Mouse (Mus musculus) bone marrow macrophage, adult 2 months (primary cell): ENCODE data around the gene Ggct. TPM values are rescaled to one million over a fixed set of nuclear protein-coding genes. Genes with fewer than 3 reads are reported as not detected.
"Not testable (repeated sequence)": the region's sequence is repeated elsewhere in the genome, so short reads cannot be mapped to it uniquely, and the experiment has no call there.

Source experiments
- H3K27ac ChIP-seq: 2 replicates; pipeline ENCODE4 v1.5.1; 2012; ENCODE audit warnings: low read depth, low read length; ENCODE audit not compliant: insufficient read depth
- H3K4me1 ChIP-seq: 2 replicates; pipeline ENCODE4 v1.6.1; 2012; ENCODE audit warnings: low read length; ENCODE audit not compliant: control insufficient read depth, insufficient read depth
- H3K4me3 ChIP-seq: 2 replicates; pipeline ENCODE4 v1.5.1; 2012; ENCODE audit warnings: mild to moderate bottlenecking, low read length, moderate library complexity; ENCODE audit not compliant: insufficient read depth
- CTCF ChIP-seq: IDR thresholded peaks from 2 replicates; pipeline ENCODE4 v1.5.1; 2012; ENCODE audit warnings: low read depth, mild to moderate bottlenecking, low read length, moderate library complexity
- POLR2A ChIP-seq: IDR thresholded peaks from 2 replicates; pipeline ENCODE4 v1.6.1; 2012; ENCODE audit warnings: mild to moderate bottlenecking, low read depth, low read length, borderline replicate concordance
- polyA plus RNA-seq: library from polyadenylated mRNA; stranded (reverse); fragments of >200 nt; gene quantifications from 2 replicates; pipeline ENCODE4 v1.2.4, GENCODE M21; 2012; ENCODE audit not compliant: missing spikeins, insufficient read depth, insufficient read length

The Ggct gene
- polyA plus RNA-seq, 1 experiment, result 5.1 TPM

- TF ChIP-seq CTCF (no peak), POLR2A (no peak)
- Histone ChIP-seq H3K4me3 (no peak overlapping the region), H3K4me1 (peaks cover 57% of the 10 kb centered on the region), H3K27ac (peak overlapping the region; percentile 97)
These were observed 36.8 kb downstream of the Ggct start for GRCm38 (mm10) chr6:54955949-54956348.

- no peak overlapping the region; the same call in 1 of the 2 replicates for H3K4me3 ChIP-seq
- peak overlapping the region; percentile 97 for H3K27ac ChIP-seq
- H3K4me1 ChIP-seq, result peaks cover 50% of the 10 kb centered on the region
- TF ChIP-seq CTCF, result no peak
- no peak for TF ChIP-seq POLR2A
These were observed 37.9 kb downstream of the Ggct start for GRCm38 (mm10) chr6:54954659-54955414.

DNA sequence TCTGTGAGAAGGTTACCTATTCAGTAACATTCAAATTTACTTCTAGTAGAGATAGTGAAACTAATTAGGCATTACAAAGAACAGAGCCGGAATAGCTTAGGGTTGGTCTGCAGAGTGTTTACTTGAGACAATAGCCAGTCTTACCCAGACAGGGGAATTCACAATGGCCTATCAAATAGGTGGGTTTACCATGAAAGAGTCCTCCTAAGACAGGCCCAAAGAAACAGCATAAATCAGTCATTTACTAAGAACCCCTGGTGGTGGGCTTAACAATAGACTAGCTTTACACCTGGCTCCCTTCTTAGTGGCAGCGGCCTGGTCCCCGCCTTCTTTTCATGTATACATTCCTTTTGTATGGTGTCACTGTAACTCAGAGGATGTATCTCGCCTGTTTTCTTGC is 39.4 kb downstream of the Ggct start:
- H3K4me3 ChIP-seq, H3K27ac ChIP-seq: not testable (repeated sequence)
- H3K4me1 ChIP-seq, result peaks cover 52% of the 10 kb centered on the region

- Histone ChIP-seq H3K27ac (no peak overlapping the region), H3K4me3 (no peak overlapping the region), H3K4me1 (peaks cover 54% of the 10 kb centered on the region)
- TF ChIP-seq CTCF (no peak), POLR2A (no peak)
These were observed 40.2 kb downstream of the Ggct start for GRCm38 (mm10) chr6:54952542-54952941.

DNA sequence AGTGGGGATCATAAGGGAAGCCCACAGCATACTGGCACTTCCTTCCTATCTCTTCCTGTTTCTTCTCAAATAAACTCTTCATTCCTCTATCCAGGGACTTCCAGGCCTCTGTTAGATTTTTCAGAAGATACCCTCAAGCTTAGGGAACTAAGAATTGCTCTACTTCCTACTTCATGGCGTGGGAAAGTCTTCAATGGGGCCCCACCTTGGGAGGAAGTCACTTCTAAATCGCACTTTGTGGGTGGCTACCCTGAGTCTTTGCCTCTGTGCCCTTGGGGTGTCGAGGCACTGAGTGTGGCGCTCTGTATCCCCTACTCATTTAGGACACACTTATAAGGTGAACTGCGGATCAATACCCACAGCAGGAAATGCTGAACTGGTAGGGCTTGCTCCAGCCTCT is 44.1 kb downstream of the Ggct start:
- Histone ChIP-seq H3K27ac (peak overlapping the region; percentile 62), H3K4me3 (no peak overlapping the region), H3K4me1 (peaks cover 39% of the 10 kb centered on the region)
- TF ChIP-seq CTCF (no peak), POLR2A (no peak)

- H3K4me3 ChIP-seq, result no peak overlapping the region
These were observed 46.4 kb downstream of the Ggct start for GRCm38 (mm10) chr6:54946241-54946953.

DNA sequence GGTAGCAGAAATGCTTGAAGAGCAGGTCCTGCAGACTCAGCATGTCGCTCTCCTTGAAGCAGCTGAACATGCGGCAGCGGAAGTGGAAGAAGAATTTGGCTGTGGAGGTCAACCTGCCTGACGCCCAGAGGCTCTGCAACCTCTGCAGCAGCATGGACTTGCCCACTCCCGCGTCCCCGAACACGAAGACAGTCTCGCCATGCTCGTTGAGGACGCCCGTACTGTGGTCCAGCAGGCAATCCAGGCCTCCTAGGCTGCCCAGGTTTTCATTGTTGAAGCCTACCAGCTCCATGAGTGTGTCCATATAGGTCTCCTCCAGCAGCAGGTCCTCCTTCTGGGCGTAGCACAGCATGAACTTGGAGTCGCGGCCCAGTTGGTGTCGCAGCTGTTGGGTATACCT is 48.2 kb downstream of the Ggct start:
- no peak overlapping the region for H3K4me3 ChIP-seq
- no peak overlapping the region for H3K27ac ChIP-seq
- H3K4me1 ChIP-seq, result peaks cover 60% of the 10 kb centered on the region
- no peak for TF ChIP-seq CTCF
- TF ChIP-seq POLR2A, result no peak

More at GRCm38 (mm10) chr6:54946241-54946953, 46.4 kb downstream of the Ggct start:
- no peak overlapping the region for H3K27ac ChIP-seq
- peaks cover 42% of the 10 kb centered on the region for H3K4me1 ChIP-seq
- TF ChIP-seq CTCF (no peak), POLR2A (no peak)

DNA sequence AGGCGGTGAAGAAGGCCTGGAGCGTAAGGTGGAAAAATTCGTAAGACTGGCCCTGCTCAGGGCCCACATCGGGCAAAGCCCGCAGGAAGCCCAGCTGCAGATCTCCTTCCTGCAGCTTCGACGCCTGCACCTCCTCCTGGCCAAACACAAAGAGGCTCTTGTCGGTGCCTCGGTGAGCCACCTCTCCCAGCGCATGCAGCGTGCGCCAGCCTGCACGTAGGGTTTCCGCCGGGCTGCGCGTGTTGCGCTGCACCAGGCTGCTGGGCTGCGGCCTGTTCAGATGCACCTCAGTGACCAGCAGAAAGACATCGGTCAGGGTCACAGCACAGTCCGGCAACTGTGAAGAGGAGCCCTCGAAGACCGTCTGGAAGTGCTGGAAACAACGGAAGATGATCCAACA is 49.0 kb downstream of the Ggct start:
- no peak for TF ChIP-seq POLR2A
- TF ChIP-seq CTCF, result no peak
- Histone ChIP-seq H3K4me1 (peaks cover 60% of the 10 kb centered on the region), H3K27ac (no peak overlapping the region), H3K4me3 (no peak overlapping the region)

GRCm38 (mm10) chr6:54943292-54943691 is 49.5 kb downstream of the Ggct start:
- Histone ChIP-seq H3K4me1 (peaks cover 59% of the 10 kb centered on the region), H3K4me3 (no peak overlapping the region), H3K27ac (no peak overlapping the region)
- no peak for TF ChIP-seq CTCF

DNA sequence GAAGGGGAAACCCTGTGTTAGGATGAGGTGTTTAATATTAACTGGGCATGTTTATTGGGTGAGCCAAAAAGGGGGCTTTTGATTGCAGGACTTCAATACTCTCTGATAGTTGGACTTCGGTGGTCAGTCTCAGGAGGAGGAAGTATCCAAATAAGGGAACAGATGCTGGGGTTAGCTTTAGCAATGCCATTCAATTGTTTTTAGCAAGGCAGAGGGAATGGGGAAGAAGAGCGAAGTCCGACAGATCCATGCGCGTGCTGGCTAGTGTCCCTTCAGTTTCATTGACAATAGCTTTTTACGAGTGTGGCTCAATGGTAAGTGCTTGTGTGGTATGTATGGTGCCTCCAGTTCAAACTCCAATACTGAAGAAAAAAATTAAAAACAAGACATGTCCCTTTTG is 51.6 kb downstream of the Ggct start:
- H3K4me1 ChIP-seq, result peaks cover 43% of the 10 kb centered on the region
- peak overlapping the region; percentile 15 for H3K27ac ChIP-seq
- no peak overlapping the region for H3K4me3 ChIP-seq
- TF ChIP-seq CTCF (no peak), POLR2A (no peak)

GRCm38 (mm10) chr6:54940126-54940525 is 52.6 kb downstream of the Ggct start:
- Histone ChIP-seq H3K4me3 (no peak overlapping the region), H3K27ac (peak overlapping the region; percentile 61), H3K4me1 (peaks cover 45% of the 10 kb centered on the region)
- TF ChIP-seq CTCF (no peak), POLR2A (no peak)
